Mouse (Mus musculus) ovary, adult 2 months (tissue): ENCODE data around the gene Myd88. TPM values are rescaled to one million over a fixed set of nuclear protein-coding genes. Genes with fewer than 3 reads are reported as not detected.

ENCODE experiments used
- polyA plus RNA-seq: library from polyadenylated mRNA; depleted of rRNA; stranded (reverse); fragments of >200 nt; gene quantifications from 2 replicates; pipeline ENCODE4 v1.2.3, GENCODE M21; 2012; rRNA removed

The Myd88 gene
- 22.3 and 26.2 TPM in 2 replicates for polyA plus RNA-seq

GRCm38 (mm10) chr9:119340909-119341816, at the start of gene Myd88:
Myd88 (minus strand) TSS chr9:119341411.

GRCm38 (mm10) chr9:119365284-119365683, 24.1 kb upstream of the Myd88 start, which contains the start of gene Slc22a14:
Slc22a14 (minus strand) TSS chr9:119365553.

GRCm38 (mm10) chr9:119357331-119358057, 16.3 kb upstream of the Myd88 start, which contains the start of gene Xylb:
Xylb (plus strand) TSS chr9:119357381.

GRCm38 (mm10) chr9:119339558-119340211, 1.5 kb downstream of the Myd88 start, which contains the start of gene Acaa1a:
Acaa1a (plus strand) TSS chr9:119339676.

GRCm38 (mm10) chr9:119322289-119323259, 18.6 kb downstream of the Myd88 start, which contains the start of gene Oxsr1:
Oxsr1 (minus strand) TSS chr9:119322427.

Other genes with a start within 250 kb of the Myd88 start
- gene Plcd1, start 247.9 kb downstream of the Myd88 start, polyA plus RNA-seq, result 59.6 and 63.2 TPM in 2 replicates
- 8.1 and 9.0 TPM in 2 replicates for gene Dlec1, start 238.9 kb downstream of the Myd88 start, polyA plus RNA-seq
- 7.4 and 9.5 TPM in 2 replicates for gene Acaa1b, start 184.3 kb downstream of the Myd88 start, polyA plus RNA-seq
- not detected in 2 replicates for gene Gm47289, start 182.2 kb downstream of the Myd88 start, polyA plus RNA-seq
- gene Slc22a13, start 132.3 kb downstream of the Myd88 start, polyA plus RNA-seq, result 0.10 TPM in 1 of 2 replicates, not detected in the other
- gene Oxsr1, start 19.0 kb downstream of the Myd88 start, polyA plus RNA-seq, result 15.3 and 15.6 TPM in 2 replicates
- 296 and 538 TPM in 2 replicates for gene Acaa1a, start 1.7 kb downstream of the Myd88 start, polyA plus RNA-seq
- gene Xylb, start 16.0 kb upstream of the Myd88 start, polyA plus RNA-seq, result 7.1 and 12.7 TPM in 2 replicates
- 0.20 and 0.30 TPM in 2 replicates for gene Slc22a14, start 24.1 kb upstream of the Myd88 start, polyA plus RNA-seq
- gene Acvr2b, start 60.7 kb upstream of the Myd88 start, polyA plus RNA-seq, result 11.3 and 13.3 TPM in 2 replicates
- gene Exog, start 103.5 kb upstream of the Myd88 start, polyA plus RNA-seq, result 3.5 and 3.7 TPM in 2 replicates
- 2.1 and 2.7 TPM in 2 replicates for gene Scn5a, start 237.6 kb upstream of the Myd88 start, polyA plus RNA-seq